Mouse (Mus musculus) A20 (cell line): ENCODE measurements around the gene Vstm5.
A peak's percentile ranks its signal among the peaks of the same experiment; 100 is the strongest.

Experiments
- DNase-seq: peaks from one replicate; pipeline ENCODE4 v3.0.0-alpha.2; 2011; ENCODE audit warnings: low read depth, low spot score

Gene Vstm5

GRCm38 (mm10) chr9:15261980-15262379 is 23.1 kb downstream of the Vstm5 start:
- DNase-seq, result no peak

GRCm38 (mm10) chr9:15263487-15263886 is 24.6 kb downstream of the Vstm5 start:
- DNase-seq, result no peak

DNA sequence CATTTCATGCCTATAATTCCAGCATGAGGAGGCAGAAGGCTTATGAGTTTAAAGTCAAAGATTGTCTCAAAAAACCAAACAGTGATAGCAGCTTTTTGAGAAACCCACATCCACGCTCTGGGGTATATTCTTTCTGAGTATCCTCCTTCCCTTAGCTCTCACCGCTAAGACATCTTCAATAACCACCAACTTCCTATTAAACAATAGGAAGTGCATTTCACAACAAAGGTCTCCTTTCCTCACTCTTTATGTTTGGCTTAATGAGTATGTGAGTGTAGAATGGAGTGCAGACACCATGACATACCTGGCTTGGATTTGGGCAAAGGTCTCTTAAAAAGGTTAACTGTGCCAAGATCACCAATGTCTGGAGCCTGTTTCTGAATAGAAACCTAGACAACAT is 35.1 kb downstream of the Vstm5 start:
- no peak for DNase-seq

- no peak for DNase-seq
Measured at GRCm38 (mm10) chr9:15276855-15277254, 38.0 kb downstream of the Vstm5 start.

DNA sequence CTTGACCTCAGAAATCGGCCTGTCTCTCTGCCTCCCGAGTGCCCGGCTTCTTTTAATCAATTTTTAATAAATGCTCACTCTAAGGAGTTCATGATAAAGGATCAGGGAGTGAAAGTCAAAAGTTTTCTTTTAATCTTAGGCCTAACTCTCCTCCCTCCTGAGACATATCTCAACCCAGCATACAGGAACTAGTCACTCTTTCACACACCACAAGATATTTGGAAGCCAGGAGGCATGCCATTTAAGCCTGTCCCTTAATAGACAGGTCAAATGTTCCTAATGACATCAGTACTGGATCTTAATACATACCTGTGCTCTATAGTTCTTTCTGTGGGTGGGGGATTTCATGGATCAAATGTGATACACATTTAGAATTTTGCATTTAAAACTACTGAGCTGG is 39.5 kb downstream of the Vstm5 start:
- DNase-seq, result no peak

GRCm38 (mm10) chr9:15279139-15279648 is 40.3 kb downstream of the Vstm5 start:
- DNase-seq, result no peak

DNA sequence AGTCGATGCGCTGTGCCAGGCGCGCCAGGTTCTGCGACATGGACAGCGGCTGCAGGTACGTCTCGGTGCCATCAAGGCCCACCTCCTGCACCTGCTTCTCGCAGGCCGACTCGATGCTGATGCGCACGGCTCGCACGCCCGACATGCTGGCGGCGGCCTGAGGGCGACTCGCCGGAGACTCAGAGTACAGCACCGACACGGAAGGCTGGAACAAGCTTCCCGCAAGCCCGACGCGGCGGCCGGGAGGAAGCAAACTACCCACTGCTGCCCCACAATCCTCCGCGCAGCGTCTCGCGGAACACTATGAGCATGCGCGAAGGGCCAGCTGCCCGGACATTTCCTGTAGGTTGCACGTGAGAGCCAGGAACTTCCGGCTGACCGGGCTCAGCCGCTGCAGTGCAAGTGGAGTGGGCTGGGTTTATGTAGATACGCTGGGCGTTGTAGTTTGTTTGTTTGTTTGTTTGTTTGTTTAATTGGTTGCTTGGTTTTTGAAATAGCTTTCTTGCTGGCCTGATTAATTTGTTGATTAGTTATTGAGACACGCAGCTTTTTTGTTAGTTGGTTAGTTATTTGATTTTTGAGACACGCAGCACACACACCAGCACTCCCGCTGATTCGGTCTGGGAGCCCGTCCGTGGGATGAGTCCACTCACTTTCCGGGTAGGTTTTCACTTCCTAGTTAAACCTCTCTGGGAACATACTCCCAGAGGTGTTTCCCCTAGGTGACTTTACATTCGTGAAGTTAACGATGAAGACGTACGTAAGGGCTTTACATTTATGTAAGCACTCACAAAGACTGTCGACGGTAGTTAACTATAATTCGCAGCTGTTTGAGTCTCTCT is 41.0 kb downstream of the Vstm5 start, which contains the start of gene Med17:
Gene Med17, minus strand, starts transcription at position 283 of the 842 bp plus-strand sequence.
- peak; percentile 96 for DNase-seq

DNA sequence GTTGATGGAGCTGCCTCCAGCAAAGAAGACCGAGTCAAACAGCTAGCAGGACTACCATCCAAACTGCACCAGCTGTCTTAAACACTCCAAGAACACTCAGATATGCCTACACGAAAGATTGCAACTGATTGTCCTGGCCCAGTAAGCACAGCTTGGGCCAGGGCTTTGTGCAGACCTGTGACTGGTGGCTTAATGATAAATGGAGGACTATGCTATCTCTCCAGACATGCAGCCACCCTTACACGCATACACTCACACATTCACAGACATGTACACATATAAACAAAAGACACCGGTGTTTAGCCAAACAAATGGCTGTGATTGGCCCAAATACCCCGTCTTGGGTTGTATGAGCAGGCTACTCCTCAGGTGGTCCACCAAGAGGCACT is 41.6 kb downstream of the Vstm5 start:
- no peak for DNase-seq

DNA sequence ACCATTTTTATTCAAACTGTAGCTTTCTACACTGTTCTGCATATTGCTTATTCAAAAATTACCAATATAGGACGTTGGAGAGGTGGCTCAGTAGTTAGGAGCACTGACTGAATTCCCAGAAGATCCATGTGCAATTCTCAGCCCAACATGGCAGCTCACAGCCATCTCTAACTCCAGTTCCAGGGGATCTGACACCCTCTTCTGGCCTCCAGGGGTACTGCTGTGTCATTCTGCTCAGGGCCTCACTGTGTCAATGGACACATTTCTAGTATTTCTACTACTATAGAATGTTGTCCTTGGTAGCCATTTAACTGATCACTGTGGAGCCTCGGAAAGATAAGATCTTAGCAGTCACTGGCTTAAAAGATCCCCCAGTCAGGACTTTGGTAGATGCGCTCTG is 46.6 kb downstream of the Vstm5 start:
- peak; percentile 30 for DNase-seq

DNA sequence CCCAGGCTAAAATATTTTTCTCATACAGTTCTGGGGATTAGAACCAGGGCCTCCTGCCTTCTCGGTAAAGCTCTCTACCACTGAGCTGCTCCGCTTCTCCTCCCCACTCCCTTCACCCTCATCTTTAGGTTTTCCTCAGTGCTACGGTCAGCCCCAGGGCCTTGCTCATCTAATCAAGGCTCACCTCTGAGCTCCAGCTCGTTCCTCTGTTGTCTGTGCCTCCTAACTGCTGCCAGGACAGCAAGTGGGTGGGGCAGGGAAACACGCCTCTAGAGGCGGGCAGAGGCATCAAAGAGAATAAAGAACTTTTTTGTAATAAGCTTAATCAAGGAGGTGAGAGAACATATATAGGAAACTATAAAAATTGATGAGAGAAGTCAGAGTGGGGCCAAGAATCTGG is 49.0 kb downstream of the Vstm5 start:
- no peak for DNase-seq

GRCm38 (mm10) chr9:15288402-15288801 is 49.6 kb downstream of the Vstm5 start:
- no peak for DNase-seq

- DNase-seq, result no peak
Measured at GRCm38 (mm10) chr9:15289251-15289650, 50.4 kb downstream of the Vstm5 start.

GRCm38 (mm10) chr9:15297112-15297511 is 58.3 kb downstream of the Vstm5 start:
- DNase-seq, result no peak

GRCm38 (mm10) chr9:15298451-15298850 is 59.6 kb downstream of the Vstm5 start:
- DNase-seq, result no peak

DNA sequence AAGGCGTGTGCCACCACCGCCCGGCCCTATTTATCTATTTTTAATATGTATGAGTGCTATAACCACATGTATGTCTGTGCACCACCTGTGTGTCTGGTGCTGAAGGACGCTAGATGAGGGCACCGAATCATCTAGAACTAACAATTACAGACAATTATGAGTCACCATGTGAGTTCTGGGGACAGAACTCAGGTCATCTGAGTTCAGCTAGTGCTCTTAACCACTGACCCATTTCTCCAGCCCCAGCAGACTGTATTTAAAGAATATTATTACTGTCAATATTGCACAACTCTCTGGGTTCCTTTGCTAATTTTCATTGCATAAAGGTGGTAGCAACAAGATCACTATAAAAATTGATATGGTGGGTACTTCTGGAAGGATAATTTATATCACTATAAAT is 61.2 kb downstream of the Vstm5 start:
- no peak for DNase-seq

DNA sequence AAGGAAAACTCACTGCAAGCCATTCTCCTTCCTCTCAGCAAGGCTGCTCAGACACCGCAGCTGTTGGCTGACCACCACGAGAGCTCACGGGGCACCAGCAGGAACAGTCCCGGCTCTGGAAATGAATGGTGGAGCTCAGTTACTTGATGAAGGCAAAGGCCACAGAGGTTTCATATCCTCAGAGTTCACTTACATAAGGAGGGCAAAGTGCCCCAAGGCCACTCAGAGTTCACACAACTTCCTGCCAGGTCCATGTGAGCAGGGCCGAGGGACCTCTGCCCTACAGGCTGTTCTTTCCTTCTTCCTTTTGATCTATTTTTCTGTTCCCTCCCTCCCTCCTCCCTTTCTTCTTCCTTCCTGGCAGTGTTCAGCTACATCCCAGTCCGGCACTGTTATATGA is 62.6 kb downstream of the Vstm5 start:
- no peak for DNase-seq

GRCm38 (mm10) chr9:15302006-15302405 is 63.2 kb downstream of the Vstm5 start:
- peak; percentile 43 for DNase-seq

- no peak for DNase-seq
Measured at GRCm38 (mm10) chr9:15302881-15303280, 64.0 kb downstream of the Vstm5 start.

GRCm38 (mm10) chr9:15305503-15306397 is 66.9 kb downstream of the Vstm5 start, which contains the start of gene Taf1d:
Gene Taf1d, plus strand, starts transcription at chr9:15306214.
- peak; percentile 95 for DNase-seq

GRCm38 (mm10) chr9:15306398-15307119 is 67.7 kb downstream of the Vstm5 start, which contains the start of gene 4931406C07Rik:
Gene 4931406C07Rik, minus strand, starts transcription at chr9:15306448.
- DNase-seq, result peak; percentile 44

DNA sequence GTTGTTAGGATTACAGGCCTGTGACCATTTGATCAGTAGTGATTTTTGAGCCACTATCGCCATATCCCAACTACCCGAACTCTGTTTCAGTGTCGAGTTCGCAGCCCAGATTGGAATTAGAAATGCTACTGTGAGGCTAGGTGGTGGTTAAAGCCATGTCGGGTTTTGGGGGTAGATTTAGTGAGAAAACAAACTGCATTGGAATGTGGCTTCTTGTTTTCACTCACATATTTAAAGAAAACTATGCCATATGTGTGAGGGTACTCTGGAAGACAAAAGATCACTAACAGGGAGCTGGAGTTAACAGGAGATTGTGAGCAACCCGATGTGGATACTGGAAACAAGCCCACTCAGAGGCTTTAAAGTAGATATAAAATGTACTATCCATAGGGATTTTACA is 68.4 kb downstream of the Vstm5 start:
- DNase-seq, result no peak
